Mouse (Mus musculus) intestine, embryonic 16.5 days (tissue): ENCODE data around the gene Gnb3. TPM values are rescaled to one million over a fixed set of nuclear protein-coding genes. Genes with fewer than 3 reads are reported as not detected.

Experiments
- ATAC-seq: fragments of 200-750 bp; cut with Nextera tagmentation; 2 replicates; pipeline ENCODE4 v1.8.0; 2017; ENCODE audit warnings: moderate TSS enrichment, moderate library complexity
- H3K27ac ChIP-seq: fragments of 300-500 bp; sonication (generic); 2 replicates; pipeline ENCODE4 v1.5.1; 2014; ENCODE audit warnings: mild to moderate bottlenecking, low read length
- H3K27me3 ChIP-seq: fragments of 300-500 bp; sonication (generic); replicated peaks from 2 replicates; pipeline ENCODE4 v1.6.1; 2014; ENCODE audit warnings: low read length, control low read depth, mixed read lengths; ENCODE audit not compliant: control insufficient read depth, insufficient read depth
- H3K36me3 ChIP-seq: fragments of 300-500 bp; sonication (generic); 2 replicates; pipeline ENCODE4 v1.6.1; 2014; ENCODE audit warnings: low read length, control low read depth; ENCODE audit not compliant: control insufficient read depth, insufficient read depth
- H3K4me1 ChIP-seq: fragments of 300-500 bp; sonication (generic); 2 replicates; pipeline ENCODE4 v1.6.1; 2014; ENCODE audit warnings: low read length, control low read depth, mixed read lengths; ENCODE audit not compliant: control insufficient read depth, insufficient read depth
- H3K4me2 ChIP-seq: fragments of 300-500 bp; sonication (generic); 2 replicates; pipeline ENCODE4 v1.6.1; 2014; ENCODE audit warnings: low read depth, low read length, control low read depth
- H3K4me3 ChIP-seq: fragments of 300-500 bp; sonication (generic); 2 replicates; pipeline ENCODE4 v1.5.1; 2014; ENCODE audit warnings: mild to moderate bottlenecking, low read length
- H3K9ac ChIP-seq: fragments of 300-500 bp; sonication (generic); 2 replicates; pipeline ENCODE4 v1.6.1; 2014; ENCODE audit warnings: low read depth, low read length
- H3K9me3 ChIP-seq: fragments of 300-500 bp; sonication (generic); 2 replicates; pipeline ENCODE4 v1.6.1; 2016; ENCODE audit warnings: low read length, control low read depth; ENCODE audit not compliant: control insufficient read depth
- WGBS: fragments of 180-500 bp; shearing (Covaris S2); extraction: QIAGEN DNeasy Blood & Tissue Kit; methylation state at CpG from one replicate; pipeline ENCODE4 v1.1.7; 2014; 5-methylcytosine and 5-hydroxymethylcytosine counted together
- polyA plus RNA-seq: library from polyadenylated mRNA; unstranded; fragments of >200 nt; fragmentation: Nextera tagmentation; extraction: Ambion mirVana; gene quantifications from 2 replicates; pipeline ENCODE4 v1.2.1, GENCODE M21; 2015

The Gnb3 gene
- polyA plus RNA-seq, 1 experiment from 2014 or later: 1.7 TPM

GRCm38 (mm10) chr6:124795781-124796180 is 44.3 kb downstream of the Gnb3 start:
- ATAC-seq: peak; percentile 42
- Histone ChIP-seq H3K9ac (no peak overlapping the region), H3K27me3 (no peaks in the 10 kb centered on the region), H3K9me3 (no peaks in the 10 kb centered on the region), H3K4me3 (no peak overlapping the region), H3K4me2 (no peak overlapping the region), H3K27ac (no peak overlapping the region), H3K4me1 (no peaks in the 10 kb centered on the region), H3K36me3 (no peaks in the 10 kb centered on the region)
- 71% methylated on average over 4 of the region's 4 CpGs for WGBS

- H3K4me1 ChIP-seq: no peaks in the 10 kb centered on the region
- ATAC-seq: no peak
- 79% methylated on average over 3 of the region's 3 CpGs for WGBS
- no peaks in the 10 kb centered on the region for H3K9me3 ChIP-seq
- no peak overlapping the region for H3K9ac ChIP-seq
- H3K4me3 ChIP-seq: no peak overlapping the region
- no peak overlapping the region for H3K27ac ChIP-seq
- H3K4me2 ChIP-seq: no peak overlapping the region
- H3K27me3 ChIP-seq: no peaks in the 10 kb centered on the region
- H3K36me3 ChIP-seq: no peaks in the 10 kb centered on the region
Measured at GRCm38 (mm10) chr6:124791911-124792310, 48.2 kb downstream of the Gnb3 start.

- H3K27ac ChIP-seq: no peak overlapping the region
- no peak overlapping the region for H3K4me2 ChIP-seq
- H3K9ac ChIP-seq: no peak overlapping the region
- H3K27me3 ChIP-seq: no peaks in the 10 kb centered on the region
- H3K36me3 ChIP-seq: no peaks in the 10 kb centered on the region
- no peaks in the 10 kb centered on the region for H3K9me3 ChIP-seq
- no peak for ATAC-seq
- no peak overlapping the region for H3K4me3 ChIP-seq
- no peaks in the 10 kb centered on the region for H3K4me1 ChIP-seq
- 64% methylated on average over 4 of the region's 4 CpGs for WGBS
Measured at GRCm38 (mm10) chr6:124790121-124790520, 50.0 kb downstream of the Gnb3 start.

- 81% methylated on average over 4 of the region's 4 CpGs for WGBS
- H3K27ac ChIP-seq: no peak overlapping the region
- no peak for ATAC-seq
Measured at GRCm38 (mm10) chr6:124789519-124789918, 50.6 kb downstream of the Gnb3 start.

GRCm38 (mm10) chr6:124787722-124788121 is 52.4 kb downstream of the Gnb3 start:
- ATAC-seq: no peak
- H3K9me3 ChIP-seq: no peaks in the 10 kb centered on the region

More at GRCm38 (mm10) chr6:124789519-124789918, 50.6 kb downstream of the Gnb3 start:
- Histone ChIP-seq H3K36me3 (no peaks in the 10 kb centered on the region), H3K9ac (no peak overlapping the region), H3K4me1 (no peaks in the 10 kb centered on the region), H3K9me3 (no peaks in the 10 kb centered on the region), H3K4me3 (no peak overlapping the region), H3K4me2 (no peak overlapping the region), H3K27me3 (no peaks in the 10 kb centered on the region)

GRCm38 (mm10) chr6:124786756-124787420 is 53.2 kb downstream of the Gnb3 start:
- H3K4me3 ChIP-seq: no peak overlapping the region
- no peaks in the 10 kb centered on the region for H3K36me3 ChIP-seq
- no peak for ATAC-seq
- no peaks in the 10 kb centered on the region; the same call in 1 of the 2 replicates for H3K4me1 ChIP-seq
- H3K9ac ChIP-seq: no peak overlapping the region
- H3K9me3 ChIP-seq: no peaks in the 10 kb centered on the region
- H3K27me3 ChIP-seq: no peaks in the 10 kb centered on the region
- no peak overlapping the region for H3K27ac ChIP-seq
- H3K4me2 ChIP-seq: no peak overlapping the region
- WGBS: 49% methylated on average over 8 of the region's 8 CpGs

More at GRCm38 (mm10) chr6:124787722-124788121, 52.4 kb downstream of the Gnb3 start:
- Histone ChIP-seq H3K36me3 (no peaks in the 10 kb centered on the region), H3K4me3 (no peak overlapping the region), H3K9ac (no peak overlapping the region), H3K27ac (no peak overlapping the region), H3K4me2 (no peak overlapping the region), H3K4me1 (no peaks in the 10 kb centered on the region; the same call in 1 of the 2 replicates), H3K27me3 (no peaks in the 10 kb centered on the region)
- WGBS: 66% methylated on average over 10 of the region's 10 CpGs

Other genes with a start within 250 kb of the Gnb3 start
- 0.06 TPM in 1 of 2 replicates, not detected in the other for gene C1s2, start 204.2 kb downstream of the Gnb3 start, polyA plus RNA-seq
- 195 and 219 TPM in 2 replicates for gene Lpcat3, start 177.2 kb downstream of the Gnb3 start, polyA plus RNA-seq
- 202 and 222 TPM in 2 replicates for gene Emg1, start 128.1 kb downstream of the Gnb3 start, polyA plus RNA-seq
- 471 and 489 TPM in 2 replicates for gene Phb2, start 127.9 kb downstream of the Gnb3 start, polyA plus RNA-seq
- gene Ptpn6, start 101.6 kb downstream of the Gnb3 start, polyA plus RNA-seq: 20.4 and 22.5 TPM in 2 replicates
- 309 and 334 TPM in 2 replicates for gene Grcc10, start 98.9 kb downstream of the Gnb3 start, polyA plus RNA-seq
- not detected in 2 replicates for gene Gm45234, start 84.3 kb downstream of the Gnb3 start, polyA plus RNA-seq
- 8.3 and 8.8 TPM in 2 replicates for gene Atn1, start 83.8 kb downstream of the Gnb3 start, polyA plus RNA-seq
- 7.1 and 7.9 TPM in 2 replicates for gene Eno2, start 70.6 kb downstream of the Gnb3 start, polyA plus RNA-seq
- gene Lrrc23, start 60.5 kb downstream of the Gnb3 start, polyA plus RNA-seq: 0.18 and 0.26 TPM in 2 replicates
- gene Spsb2, start 31.6 kb downstream of the Gnb3 start, polyA plus RNA-seq: 25.7 and 31.7 TPM in 2 replicates
- 1,250 and 1,271 TPM in 2 replicates for gene Tpi1, start 26.0 kb downstream of the Gnb3 start, polyA plus RNA-seq
- 106 and 117 TPM in 2 replicates for gene Usp5, start 10.8 kb downstream of the Gnb3 start, polyA plus RNA-seq
- gene Cdca3, start 10.7 kb downstream of the Gnb3 start, polyA plus RNA-seq: 153 and 183 TPM in 2 replicates
- 5.6 and 7.2 TPM in 2 replicates for gene P3h3, start 17.5 kb upstream of the Gnb3 start, polyA plus RNA-seq
- gene Gpr162, start 23.7 kb upstream of the Gnb3 start, polyA plus RNA-seq: 0.75 and 0.77 TPM in 2 replicates
- 0.44 and 0.70 TPM in 2 replicates for gene Cd4, start 47.9 kb upstream of the Gnb3 start, polyA plus RNA-seq
- 1.9 TPM in 2 replicates for gene Lag3, start 71.4 kb upstream of the Gnb3 start, polyA plus RNA-seq
- gene Ptms, start 79.8 kb upstream of the Gnb3 start, polyA plus RNA-seq: 87.8 and 173 TPM in 2 replicates
- 296 and 299 TPM in 2 replicates for gene Mlf2, start 91.1 kb upstream of the Gnb3 start, polyA plus RNA-seq
- 170 and 176 TPM in 2 replicates for gene Cops7a, start 125.3 kb upstream of the Gnb3 start, polyA plus RNA-seq
- 1.9 and 2.0 TPM in 2 replicates for gene Pianp, start 156.4 kb upstream of the Gnb3 start, polyA plus RNA-seq
- 8.9 and 10.3 TPM in 2 replicates for gene Zfp384, start 168.9 kb upstream of the Gnb3 start, polyA plus RNA-seq
- gene Ing4, start 199.5 kb upstream of the Gnb3 start, polyA plus RNA-seq: 96.0 and 105 TPM in 2 replicates
- 9.8 and 10.6 TPM in 2 replicates for gene Acrbp, start 209.4 kb upstream of the Gnb3 start, polyA plus RNA-seq
- 9.4 and 9.7 TPM in 2 replicates for gene Lpar5, start 227.6 kb upstream of the Gnb3 start, polyA plus RNA-seq